Mouse (Mus musculus) adrenal gland, postnatal 14 days (tissue): ENCODE data around the gene Kctd15. TPM values are rescaled to one million over a fixed set of nuclear protein-coding genes. Genes with fewer than 3 reads are reported as not detected.

Source experiments
- DNase-seq: peaks from one replicate; pipeline ENCODE4 v3.0.0; 2021; ENCODE audit warnings: mixed read lengths
- long read RNA-seq, 2 experiments: library from polyadenylated mRNA; stranded (forward); transcript quantifications; one replicate each; pipeline ENCODE4 v2.0.0; 2021
- total RNA-seq: library from RNA; stranded (reverse); gene quantifications from 2 replicates; pipeline ENCODE4 v1.2.3, GENCODE M21; 2021

The Kctd15 gene
- total RNA-seq: 14.5 and 20.5 TPM in 2 replicates
- long read RNA-seq, experiment 1, partial matches to known transcripts: 1 of 9 reads
- long read RNA-seq, experiment 1, other reads (novel, unspliced or antisense): 5 of 9 reads
- long read RNA-seq, experiment 2, partial matches to known transcripts: 0 of 6 reads
- long read RNA-seq, experiment 2, other reads (novel, unspliced or antisense): 6 of 6 reads

DNA sequence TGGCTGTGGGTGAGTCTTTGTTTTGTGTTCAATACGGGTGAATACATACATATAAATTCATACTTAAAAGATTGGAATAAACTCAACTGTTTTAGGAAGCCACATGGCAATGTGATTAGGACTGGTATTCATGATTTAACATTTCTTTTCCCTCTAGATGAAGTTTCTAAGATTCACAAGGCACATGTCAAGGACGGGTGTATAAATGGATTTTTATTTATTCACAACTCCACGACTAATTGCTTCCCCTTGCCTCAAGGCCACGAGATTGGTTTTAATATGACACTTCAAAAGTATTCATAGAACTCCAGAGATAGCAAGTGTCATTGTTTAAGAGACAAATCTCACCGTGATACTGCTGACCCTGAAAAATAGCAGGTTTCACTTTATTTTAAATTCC is at the start of gene Kctd15:
TSS of gene Kctd15 (minus strand) at position 101 of the 400 bp plus-strand sequence.
- no peak for DNase-seq

DNA sequence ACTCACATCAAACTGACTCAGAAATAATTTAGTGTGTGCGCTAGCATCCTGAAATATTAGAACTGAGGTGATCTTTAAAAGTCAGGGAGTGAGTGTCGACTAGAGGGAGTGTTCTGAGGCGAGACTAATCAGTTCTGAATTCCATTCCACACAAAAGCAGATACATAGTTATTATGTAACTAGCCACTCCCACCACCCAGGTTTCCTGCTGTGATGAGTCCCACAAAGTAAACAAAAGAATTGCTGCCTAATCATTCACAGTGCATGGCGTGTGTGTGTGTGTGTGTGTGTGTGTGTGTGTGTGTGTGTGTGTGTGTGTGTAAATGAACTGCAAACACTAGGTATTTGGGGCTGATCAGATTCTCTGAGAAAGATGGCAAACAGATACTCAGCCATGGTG is 47.9 kb upstream of the Kctd15 start:
- DNase-seq: no peak

DNA sequence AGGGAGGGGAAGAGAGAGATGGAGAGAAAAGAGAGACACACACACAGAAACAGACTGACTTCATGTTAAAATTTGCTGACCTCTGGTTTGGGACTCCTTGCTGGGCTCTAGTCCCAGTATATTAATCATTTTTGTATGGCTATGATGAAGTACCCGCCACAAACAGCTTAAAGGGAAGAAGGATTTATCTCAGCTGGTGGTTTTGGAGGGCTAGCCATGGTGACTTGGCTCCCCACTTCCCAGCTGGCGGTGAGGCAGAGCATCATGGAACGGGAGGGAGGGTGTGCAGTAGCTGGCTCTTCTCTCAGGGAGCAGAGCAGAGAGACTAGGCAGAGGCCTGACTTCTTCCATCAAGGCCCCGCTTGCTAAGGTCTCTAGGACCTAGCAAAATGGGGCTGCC is 46.9 kb upstream of the Kctd15 start:
- no peak for DNase-seq

DNA sequence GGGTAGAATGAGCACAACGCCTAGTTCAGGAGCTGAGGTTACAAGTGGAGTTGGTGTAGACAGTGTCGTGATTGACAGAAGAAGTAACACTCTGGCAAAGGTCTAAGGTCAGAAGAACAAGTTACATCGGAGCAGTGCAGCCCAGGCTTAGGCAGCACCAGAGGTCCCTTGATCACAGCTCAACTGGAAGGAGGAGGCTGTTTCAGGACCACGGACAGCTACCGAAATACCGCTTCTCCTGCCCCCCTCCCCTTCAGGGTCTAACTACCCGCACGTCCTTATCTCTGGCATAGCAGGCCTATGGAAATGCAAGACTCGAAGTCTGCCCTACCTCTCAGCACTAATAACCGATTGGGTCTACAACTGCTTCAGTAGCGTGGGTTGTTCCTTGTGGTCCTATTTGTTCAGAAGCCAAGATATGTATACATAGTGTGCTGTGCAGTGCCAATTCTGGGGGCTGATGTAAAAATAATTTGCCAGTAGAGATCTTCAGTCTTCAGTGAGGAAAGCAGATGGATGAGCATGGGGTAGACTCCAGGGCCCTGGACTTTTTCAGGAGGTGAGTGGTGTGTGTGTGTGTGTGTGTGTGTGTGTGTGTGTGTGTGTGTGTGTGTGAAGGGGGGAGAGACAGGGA is 46.3 kb upstream of the Kctd15 start:
- peak; percentile 74 for DNase-seq

DNA sequence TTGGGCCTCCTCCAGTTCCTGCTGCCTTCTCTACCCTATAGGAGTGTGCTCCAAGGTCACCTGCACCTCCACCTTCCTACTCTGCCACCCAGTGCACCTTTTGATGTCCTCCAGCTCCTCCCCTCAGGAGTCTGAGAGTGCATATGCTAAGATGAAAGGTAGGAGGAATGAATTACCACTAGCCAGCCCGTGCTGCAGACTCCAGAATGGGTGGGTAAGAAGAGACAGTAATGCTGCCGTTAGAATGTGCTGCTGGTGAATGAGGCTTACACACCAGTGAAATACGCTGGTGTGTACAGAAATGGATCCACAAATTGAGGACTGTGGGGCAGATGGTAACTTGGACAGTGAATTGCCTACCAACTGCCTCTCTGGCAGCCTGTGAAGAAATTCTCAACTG is 43.4 kb upstream of the Kctd15 start:
- DNase-seq: no peak

DNA sequence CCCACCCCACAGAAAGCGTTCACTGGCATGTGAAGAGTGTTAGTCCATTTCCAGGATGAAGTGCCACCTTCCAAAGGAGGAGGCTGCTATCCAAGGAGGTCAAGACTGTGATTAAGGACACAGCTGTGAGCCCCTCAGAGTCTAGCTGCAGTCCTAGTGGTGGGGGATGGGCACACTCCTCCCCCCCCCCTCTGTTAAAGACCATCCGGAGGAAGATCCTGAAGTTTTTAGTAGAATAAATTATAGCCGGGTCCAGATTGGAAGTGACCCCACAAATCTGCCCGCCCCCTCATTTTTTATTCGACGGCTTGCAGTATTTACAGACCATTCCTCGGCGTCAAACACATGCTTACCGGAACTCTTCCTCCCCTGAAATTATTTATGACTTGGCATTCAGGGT is 41.7 kb upstream of the Kctd15 start:
- no peak for DNase-seq

DNA sequence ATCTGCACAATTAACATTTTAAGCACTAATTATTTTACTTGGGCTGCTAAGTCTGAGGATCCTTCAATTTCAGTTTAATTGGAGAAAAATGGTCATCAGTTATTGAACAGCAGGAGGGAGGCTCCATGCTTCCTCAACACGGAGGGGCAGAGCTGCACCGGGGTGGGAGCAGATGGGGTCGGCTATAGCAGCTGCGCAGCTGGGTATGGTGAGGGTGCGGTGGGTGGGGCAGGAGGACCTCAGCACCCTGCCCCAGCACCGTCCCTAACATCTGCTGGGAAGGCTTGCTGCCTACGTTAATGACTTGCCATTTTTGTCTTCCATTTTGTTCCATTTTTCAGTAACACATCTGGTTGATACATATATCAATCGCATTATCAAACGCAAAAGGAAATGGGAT is 39.6 kb upstream of the Kctd15 start:
- DNase-seq: no peak

DNA sequence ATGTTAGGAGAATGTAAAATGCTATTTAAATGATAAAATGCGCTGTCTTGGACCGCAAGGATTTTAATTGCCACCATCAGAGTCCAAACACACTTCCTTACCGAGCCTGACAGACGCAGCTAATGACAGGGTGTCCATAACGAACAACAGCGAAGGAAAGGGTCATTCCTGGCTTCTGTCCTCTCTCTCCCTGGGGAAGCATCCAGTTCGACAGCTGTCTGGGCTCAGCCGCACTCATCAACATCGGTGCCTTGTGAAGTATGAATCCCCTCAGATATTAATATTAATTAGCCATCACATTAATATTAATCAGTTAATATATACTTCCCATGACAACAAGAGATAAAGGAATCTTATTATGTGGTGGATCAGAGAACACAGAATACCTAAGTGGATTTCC is 38.4 kb upstream of the Kctd15 start:
- no peak for DNase-seq

DNA sequence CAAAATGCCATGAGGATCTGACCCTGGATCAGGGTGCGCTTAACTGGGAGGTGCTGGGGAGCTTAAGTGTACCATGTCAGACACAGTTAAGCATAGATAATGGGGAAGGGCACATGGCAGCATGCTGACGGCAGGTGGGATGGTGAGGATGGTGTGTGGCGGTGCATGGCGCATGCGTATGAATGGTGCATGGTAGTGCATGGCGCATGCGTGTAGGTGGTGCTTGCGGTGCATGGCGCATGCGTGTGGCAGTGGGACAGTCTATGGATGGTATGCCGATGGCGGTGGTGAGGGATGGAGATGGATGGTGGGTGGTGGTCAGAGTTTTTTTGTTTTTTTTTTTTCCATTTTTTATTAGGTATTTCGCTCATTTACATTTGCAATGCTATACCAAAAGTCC is 37.4 kb upstream of the Kctd15 start:
- DNase-seq: no peak

DNA sequence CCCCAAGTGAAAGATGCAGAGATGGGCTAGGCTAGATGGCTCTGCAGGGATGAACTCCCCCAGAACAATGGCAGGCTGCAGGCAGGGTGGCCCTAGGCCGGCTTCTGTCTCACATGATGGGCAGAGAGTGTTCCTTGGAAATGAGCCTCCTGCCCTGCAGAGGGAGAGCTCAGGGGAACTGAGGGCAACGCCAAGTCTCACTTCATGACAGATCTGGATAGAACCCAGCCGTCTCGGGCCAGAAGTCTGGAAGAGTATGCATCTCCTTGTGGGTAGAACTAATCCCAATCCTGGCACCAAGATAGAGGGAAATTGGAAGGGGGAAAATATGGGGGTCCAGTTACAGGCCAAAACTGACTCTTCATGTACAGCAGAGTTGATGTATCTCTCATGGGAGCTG is 36.5 kb upstream of the Kctd15 start:
- DNase-seq: no peak

DNA sequence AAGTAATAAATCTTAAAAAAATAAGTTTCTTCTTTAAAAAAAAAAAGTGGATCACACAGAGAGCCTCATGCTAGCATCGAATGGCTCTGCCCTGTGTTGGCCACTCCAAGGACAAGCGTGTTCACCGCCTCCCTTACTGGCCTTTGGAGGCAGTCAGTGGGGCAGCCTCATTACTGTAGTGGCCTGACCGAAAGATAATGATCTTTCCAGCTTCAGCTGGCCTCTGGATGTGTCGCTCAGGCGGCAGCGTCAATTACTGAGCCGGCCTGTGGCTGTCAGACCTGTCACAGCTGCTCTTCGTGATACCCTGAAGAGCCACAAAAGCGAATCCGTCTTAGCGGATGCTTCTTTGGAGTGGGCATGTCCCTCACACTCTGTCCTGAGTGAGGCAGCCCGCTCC is 33.6 kb upstream of the Kctd15 start:
- DNase-seq: no peak

DNA sequence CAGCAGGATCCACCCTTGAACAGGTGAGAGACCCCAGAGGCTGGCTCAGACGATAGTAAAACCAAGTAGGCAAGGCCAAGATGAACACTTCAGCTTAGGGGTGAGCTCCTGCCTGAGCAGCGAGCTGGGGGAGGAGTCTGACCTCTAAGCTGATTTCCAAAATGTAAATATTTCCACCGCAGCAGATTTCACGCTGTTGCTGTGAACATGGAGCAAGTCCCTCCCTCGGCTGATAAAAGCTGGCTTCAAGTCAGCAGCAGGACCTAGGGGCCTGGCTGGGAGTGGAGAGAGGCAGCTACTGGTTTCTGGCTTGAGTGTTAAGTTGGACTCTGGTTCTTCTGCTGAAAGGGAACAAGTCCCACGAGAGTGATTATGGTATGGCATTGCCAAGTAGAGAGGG is 32.5 kb upstream of the Kctd15 start:
- no peak for DNase-seq

DNA sequence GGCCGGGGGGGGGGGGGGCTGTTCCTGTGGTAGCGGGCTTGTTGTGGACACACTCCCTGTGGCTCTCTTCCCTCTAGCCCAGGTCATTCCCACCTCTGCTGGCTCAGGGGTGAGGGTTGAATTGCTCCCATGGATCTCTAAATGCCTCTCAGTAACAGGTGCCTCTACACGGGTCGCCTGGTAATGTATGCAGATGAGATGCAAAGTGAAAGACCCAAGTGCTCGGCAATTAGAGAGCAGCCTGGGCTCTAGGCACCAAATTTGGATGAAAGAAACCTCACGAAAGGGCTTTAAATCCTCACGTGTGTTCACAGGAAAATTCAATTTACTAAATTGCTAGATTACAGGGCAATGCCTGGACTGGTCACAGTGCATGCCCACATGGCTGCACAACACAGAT is 29.3 kb upstream of the Kctd15 start:
- no peak for DNase-seq

DNA sequence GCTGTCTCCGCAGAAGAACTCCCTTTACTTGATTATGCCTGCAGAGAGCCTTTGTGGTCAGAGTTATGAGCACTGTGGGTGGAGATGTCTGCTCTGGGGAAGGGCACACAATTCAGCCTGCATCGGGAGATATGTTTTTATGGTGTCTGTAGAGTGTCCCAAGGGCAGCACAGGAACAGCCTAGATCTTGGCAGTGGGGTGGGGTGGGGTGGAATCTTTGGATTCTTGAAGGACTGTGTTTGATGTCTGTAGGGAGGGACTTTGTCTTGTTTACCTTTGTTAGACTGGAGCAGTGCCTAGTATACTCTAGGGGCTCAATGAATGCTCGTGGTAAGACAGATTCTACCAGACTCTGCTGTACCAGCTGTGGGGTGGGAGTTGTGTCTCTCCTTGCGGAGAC is 28.6 kb upstream of the Kctd15 start:
- DNase-seq: no peak

DNA sequence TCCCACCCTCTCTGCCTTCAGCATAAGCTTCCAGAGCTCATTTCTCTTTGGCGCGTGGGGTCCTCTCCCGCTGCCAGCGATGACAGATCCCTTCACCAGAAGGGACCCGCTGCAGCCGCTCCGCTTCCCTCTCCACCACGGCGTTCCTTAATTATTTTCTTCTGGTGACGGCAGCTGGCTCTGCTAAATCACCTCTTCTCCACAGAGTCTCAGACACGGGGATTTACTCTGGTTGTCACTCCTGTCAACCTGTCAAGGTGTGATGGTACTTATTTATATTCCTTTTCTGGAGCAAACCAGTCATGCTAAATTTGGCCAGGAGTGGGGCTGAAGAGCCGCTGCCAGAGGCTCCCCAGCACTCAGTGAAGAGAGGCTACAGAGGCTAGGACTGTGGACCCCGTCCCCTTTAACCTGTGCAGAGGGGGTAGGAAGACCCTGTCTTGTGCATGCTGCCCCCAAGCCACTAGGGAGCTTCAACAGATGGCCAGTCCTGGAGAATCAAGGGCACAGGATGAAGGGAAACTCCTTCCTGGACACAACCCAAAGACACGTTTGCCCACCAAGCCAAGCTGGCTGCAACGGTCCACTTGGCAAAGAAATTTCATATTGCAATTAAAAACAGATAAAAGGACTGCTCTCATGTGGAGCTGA is 24.4 kb upstream of the Kctd15 start:
- no peak for DNase-seq

DNA sequence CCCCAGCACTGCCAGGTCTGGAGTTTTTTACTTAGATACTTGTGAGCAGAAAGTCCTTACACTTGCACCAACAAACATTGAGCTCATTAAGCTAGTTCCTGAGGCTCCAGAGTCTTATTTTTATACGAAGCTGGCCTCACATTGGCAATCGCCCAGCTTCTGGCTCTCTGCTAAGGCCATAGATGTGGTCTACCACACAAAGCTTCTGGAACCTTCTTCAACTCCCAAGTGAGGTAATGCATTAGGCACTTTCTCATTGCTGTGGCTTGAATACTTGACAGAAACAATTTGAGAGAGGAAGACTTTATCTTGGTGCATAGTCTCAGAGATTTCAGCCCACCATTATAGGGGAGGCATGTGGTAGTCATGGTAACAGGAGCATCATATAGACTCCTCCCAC is 23.4 kb upstream of the Kctd15 start:
- no peak for DNase-seq

DNA sequence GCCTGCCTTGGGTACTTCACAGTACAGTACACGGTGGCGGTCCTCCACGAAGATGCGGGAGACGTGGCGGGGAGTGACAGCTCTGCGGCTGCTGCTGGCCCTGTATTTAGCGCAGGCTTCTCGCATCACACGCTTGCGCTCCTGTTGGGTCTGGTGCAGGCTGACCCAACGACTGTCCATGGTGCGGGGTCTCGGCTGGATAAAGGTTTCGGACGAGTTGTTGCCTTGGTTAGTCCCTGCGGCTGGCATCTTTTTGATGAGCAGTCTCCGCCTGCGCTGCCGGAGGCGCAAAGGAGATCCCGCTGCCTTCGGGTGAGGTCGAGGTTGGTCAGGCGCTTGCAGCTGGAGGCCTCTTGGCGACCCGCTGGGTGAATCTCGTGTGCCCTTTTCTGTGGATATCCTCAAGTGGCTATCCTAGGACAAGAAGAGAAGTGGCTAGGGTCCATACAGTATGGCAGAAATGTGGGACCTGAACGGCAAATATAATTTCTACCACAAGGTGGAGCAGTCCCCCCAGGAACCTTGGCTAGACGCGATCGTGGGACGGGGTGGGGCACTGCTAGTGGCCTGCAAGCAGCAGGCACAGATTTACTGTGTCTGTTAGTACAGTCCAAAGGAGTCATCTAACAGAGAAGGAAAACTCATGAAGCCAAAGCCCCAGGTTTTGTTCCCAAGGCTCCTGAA is 19.4 kb upstream of the Kctd15 start:
- DNase-seq: peak; percentile 85

DNA sequence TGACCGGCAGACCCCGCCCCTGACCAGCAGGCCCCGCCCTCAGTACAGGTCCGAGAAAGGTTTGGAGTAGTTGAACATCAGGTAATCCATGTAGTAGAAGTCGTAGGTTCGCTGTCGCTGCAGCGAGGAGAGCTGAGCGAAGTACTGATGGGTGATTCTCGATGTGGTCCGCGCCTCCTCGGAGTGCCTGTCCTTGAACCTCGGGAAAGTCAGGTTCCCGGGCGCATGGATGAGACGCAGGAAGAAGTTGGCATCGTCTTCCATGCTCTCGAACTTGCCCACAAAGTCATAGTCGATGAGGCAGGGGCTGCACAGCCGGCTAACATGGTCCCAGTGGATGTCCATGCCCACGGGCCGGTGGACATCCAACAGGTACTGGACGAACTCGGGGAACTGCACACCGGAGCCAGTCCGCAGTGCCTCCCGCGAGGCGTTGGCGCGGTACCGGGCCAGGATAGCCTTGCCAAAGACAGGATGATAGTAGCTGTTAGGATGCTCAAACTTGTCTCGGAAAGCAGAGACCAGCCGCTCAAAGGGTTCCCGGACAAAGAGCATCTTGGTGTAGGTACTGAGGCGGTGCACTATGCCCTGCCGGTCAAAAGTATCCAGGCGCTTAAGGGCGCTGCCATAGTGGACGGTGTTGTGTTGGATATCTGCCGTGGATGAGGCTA is 18.7 kb upstream of the Kctd15 start:
- no peak for DNase-seq

DNA sequence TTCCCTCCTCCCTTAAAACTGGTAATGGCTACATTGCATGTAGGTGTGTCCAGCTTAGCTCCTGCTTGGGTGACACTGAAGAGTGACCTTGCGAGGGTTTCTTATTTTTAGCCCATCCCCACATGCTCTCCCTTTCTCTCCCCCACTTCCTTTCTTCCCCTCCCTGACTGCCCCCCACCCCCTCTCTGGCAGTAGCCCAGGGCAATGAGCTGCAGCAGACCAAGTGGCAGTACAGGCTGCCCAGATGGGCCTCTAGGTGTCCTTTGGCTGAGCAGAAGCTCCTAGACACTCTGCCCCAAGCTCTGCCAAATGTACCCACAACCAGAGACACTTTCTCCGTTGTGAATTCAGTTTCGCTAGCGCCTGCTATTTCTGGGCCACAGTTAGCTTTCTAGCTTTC is 16.4 kb upstream of the Kctd15 start:
- DNase-seq: no peak

DNA sequence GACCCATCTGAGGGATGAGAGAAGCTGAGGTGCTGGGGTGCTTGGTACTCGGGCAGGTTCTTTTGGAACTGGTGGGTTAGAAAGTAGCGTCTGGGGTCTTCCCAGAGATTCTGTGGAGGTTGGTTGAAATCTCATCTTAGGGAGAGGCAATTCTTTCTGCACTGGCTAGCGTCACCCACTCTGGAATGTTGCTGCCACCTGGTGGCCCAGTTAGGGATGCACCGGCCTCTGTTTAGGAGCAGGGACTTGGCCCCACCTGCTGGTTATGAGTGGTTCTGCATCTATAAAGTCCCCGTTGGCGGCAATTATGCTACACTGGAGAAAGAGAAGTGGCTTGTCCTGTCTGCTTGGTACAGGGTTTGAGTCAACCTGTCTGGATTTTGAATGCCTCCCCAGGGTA is 15.4 kb upstream of the Kctd15 start:
- DNase-seq: peak; percentile 93

DNA sequence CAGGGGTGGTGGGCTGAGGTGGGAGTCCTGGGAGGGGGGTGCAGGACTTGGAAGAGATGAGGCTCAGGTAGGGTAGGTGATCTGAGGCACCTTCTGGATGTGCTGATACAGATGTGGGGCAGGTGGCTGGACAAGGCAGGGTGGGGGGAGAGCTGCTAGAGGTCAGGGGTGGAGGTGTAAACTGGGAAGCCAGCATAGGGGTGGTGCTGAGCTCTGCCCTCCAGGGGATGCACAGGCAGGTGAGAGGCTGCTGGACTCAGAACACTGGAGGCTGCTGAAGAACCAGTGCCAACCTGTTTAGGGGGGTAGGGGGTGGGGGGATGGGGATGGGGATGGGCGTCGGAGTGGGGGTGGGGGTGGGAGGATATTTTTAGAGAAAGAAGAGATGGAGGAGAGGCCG is 14.2 kb upstream of the Kctd15 start:
- no peak for DNase-seq

DNA sequence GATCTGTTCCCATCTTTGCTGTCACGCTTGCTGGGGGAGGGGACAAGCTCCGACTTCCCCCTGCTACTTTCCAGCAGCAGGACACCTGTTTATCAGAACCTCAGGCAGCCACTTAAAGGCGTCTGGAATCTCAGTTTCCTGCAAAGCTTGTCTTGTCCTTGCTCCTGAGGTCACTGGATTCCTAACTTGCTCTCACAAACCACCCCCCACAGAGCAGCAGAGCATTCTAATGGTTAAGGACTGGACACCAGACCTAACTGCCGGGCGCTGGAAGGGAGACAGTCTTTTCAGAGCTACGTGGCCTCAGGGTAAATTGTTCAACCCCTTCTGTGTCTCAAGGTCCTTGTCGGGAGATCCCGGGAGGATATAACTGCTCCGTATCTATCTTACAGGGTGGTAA is 12.8 kb upstream of the Kctd15 start:
- DNase-seq: no peak

DNA sequence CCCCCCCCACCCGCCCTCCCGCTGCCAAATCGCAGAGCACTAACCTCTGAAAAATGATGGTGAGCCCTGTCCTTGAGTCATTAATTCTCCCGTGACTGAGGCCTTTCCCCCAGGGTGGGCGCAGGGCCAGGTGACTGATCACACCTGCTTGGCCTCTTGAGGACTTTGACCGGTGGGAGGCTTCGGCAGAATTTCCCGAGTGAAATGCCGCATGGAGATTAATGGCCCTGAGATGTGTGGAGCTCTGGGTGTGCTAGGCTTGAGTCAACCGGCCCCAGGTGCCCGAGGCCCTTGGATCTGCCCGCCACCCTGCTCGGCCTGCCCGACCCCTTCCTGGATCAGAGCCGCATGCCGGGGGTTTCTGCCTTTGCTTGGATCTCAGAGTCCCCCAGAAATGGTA is 11.3 kb upstream of the Kctd15 start:
- DNase-seq: no peak
